Mouse (Mus musculus): ENCODE results near the gene C1rb. TPM values are rescaled to one million over a fixed set of nuclear protein-coding genes. Genes with fewer than 3 reads are reported as not detected.

C1rb gene
- polyA plus RNA-seq (2017; shearing (Covaris generic)) = not detected

GRCm38 (mm10) chr6:124570026-124570425, at the start of gene C1rb:
TSS of gene C1rb (plus strand) at chr6:124570294.

GRCm38 (mm10) chr6:124542284-124542683, 27.8 kb upstream of the C1rb start, which contains the start of gene C1s1:
TSS of gene C1s1 (minus strand) at chr6:124542359.

Other genes starting within 250 kb of the C1rb start
- gene Pex5, start 155.2 kb upstream of the C1rb start, polyA plus RNA-seq (2017; shearing (Covaris generic)) = 10 to 100 TPM; 22.2 to 28.9 TPM
- gene Clstn3, start 105.5 kb upstream of the C1rb start, polyA plus RNA-seq (2017; shearing (Covaris generic)) = under 1 TPM in 1 of 2 experiments, not detected in 1; 0.61 TPM
- gene C1rl, start 77.2 kb upstream of the C1rb start, polyA plus RNA-seq (2017; shearing (Covaris generic)) = not detected
- gene C1ra, start 57.9 kb upstream of the C1rb start, polyA plus RNA-seq (2017; shearing (Covaris generic)) = under 1 TPM; 0.17 to 0.53 TPM
- under 1 TPM in 1 of 2 experiments, not detected in 1; 0.21 TPM for gene C1s1, start 27.9 kb upstream of the C1rb start, polyA plus RNA-seq (2017; shearing (Covaris generic))
- gene C1s2, start 65.8 kb downstream of the C1rb start, polyA plus RNA-seq (2017; shearing (Covaris generic)) = not detected
- gene Lpcat3, start 92.7 kb downstream of the C1rb start, polyA plus RNA-seq (2017; shearing (Covaris generic)) = 10 to 100 TPM; 51.5 to 80.2 TPM
- 100 to 1,000 TPM; 250 to 341 TPM for gene Emg1, start 141.9 kb downstream of the C1rb start, polyA plus RNA-seq (2017; shearing (Covaris generic))
- gene Phb2, start 142.0 kb downstream of the C1rb start, polyA plus RNA-seq (2017; shearing (Covaris generic)) = 100 to 1,000 TPM; 199 to 262 TPM
- gene Ptpn6, start 168.4 kb downstream of the C1rb start, polyA plus RNA-seq (2017; shearing (Covaris generic)) = 100 to 1,000 TPM; 271 to 272 TPM
- 100 to 1,000 TPM; 443 to 508 TPM for gene Grcc10, start 171.1 kb downstream of the C1rb start, polyA plus RNA-seq (2017; shearing (Covaris generic))
- not detected for gene Gm45234, start 185.7 kb downstream of the C1rb start, polyA plus RNA-seq (2017; shearing (Covaris generic))
- 10 to 100 TPM in 1 of 2 experiments, 1 to 10 TPM in 1; 3.7 to 10.9 TPM for gene Atn1, start 186.2 kb downstream of the C1rb start, polyA plus RNA-seq (2017; shearing (Covaris generic))
- 1 to 10 TPM; 3.3 to 7.1 TPM for gene Eno2, start 199.4 kb downstream of the C1rb start, polyA plus RNA-seq (2017; shearing (Covaris generic))
- gene Lrrc23, start 209.4 kb downstream of the C1rb start, polyA plus RNA-seq (2017; shearing (Covaris generic)) = 1 to 10 TPM in 1 of 2 experiments, not detected in 1; 2.7 TPM
- gene Spsb2, start 238.4 kb downstream of the C1rb start, polyA plus RNA-seq (2017; shearing (Covaris generic)) = 1 to 10 TPM; 2.1 to 9.7 TPM
- gene Tpi1, start 244.0 kb downstream of the C1rb start, polyA plus RNA-seq (2017; shearing (Covaris generic)) = 100 to 1,000 TPM; 147 to 163 TPM

Data from activated CD4-positive, CD25-positive, alpha-beta regulatory T cell (primary cell).